Mouse (Mus musculus): Measurements from ENCODE around the gene Fcer1g.

Gene Fcer1g

DNA sequence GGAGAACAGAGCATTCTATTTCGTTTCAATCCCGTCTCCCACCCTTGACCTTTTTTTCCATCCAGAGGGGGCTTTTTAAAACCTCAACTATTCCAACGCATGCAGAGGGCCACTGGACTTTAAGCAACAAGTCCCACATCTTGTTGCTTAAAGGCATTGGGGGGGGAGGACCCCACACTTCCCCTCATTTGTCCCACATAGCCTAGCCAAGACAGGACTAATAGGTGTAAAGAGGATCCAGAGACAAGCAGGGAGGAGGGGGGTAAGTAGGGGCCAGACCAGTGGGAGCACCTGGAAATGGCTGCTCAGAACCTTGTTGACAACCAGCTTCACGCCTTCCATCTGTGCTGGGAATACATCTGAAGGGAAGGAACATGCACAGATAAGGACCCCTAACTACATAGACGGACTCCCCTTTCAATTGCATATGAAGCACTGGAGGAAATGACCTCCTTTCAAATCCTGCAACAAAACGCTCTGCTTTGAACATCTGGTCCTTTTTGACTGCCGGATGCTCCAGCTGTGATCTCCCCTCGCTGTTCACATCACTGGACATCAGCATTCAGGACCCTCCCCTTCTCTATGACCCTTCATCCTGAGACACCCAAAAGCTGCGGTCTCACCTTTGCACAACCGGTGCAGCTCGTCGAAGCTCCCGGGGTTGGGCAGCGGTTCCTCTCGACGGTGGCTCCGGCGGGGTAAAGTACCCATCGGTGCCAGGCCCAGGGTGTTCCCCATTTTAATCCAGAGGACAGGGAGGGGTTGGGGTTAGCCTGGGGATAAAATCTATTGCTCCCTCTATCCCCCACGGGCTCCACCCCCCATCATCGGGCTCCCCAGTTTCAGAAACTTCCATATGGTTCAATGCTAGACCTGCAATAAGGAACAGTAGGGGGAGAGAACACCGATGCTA, 12.6 kb downstream of the Fcer1g start:
- POLR2A ChIA-PET, result interaction anchor here in 3 of 4 experiments (0.6 to 3.4 kb wide), 49 partner anchors 8 to 525 kb away, joined by 3 to 24 read pairs (median 4); partner anchors contain the start of genes Cfap126 (in 3 of the 3), Pcp4l1 (in 3 of the 3), B4galt3 (in 2 of the 3) and Fcer1g (in 2 of the 3)
- CTCF ChIA-PET, result interaction anchor here (0.5 to 3.0 kb wide), 85 partner anchors 8 to 343 kb away, joined by 3 to 22 read pairs (median 4); partner anchors contain the start of genes Pcp4l1 (in 3 of the 4), B4galt3 (in 2 of the 4), Ndufs2 (in 2 of the 4) and Ppox (in 2 of the 4)

DNA sequence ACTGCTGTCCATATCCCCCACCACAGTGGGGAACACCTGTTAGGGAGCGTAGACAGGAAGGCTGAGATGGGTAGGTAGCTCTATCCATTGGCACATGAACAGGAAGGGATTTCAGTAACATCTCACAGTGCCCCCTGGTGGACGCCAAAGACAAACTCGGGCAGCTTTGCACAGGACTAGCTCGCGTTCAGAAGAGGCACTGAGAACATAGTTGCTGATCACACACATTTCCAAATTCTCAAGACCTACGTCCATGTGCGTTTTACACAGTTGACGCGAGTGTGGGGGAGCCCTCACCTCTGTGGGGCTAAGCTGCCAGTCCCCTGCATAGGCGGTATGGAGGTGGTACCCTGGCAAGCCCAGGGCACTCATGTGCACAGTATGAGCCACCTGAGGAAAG, 13.3 kb downstream of the Fcer1g start:
- ChIA-PET CTCF (interaction anchor here (0.5 to 3.0 kb wide), 92 partner anchors 8 to 325 kb away, joined by 3 to 22 read pairs (median 4); partner anchors contain the start of genes Pcp4l1 (in 3 of the 4), Ppox (in 3 of the 4), B4galt3 (in 2 of the 4) and Ndufs2 (in 2 of the 4)), POLR2A (interaction anchor here in 3 of 4 experiments (0.6 to 3.4 kb wide), 47 partner anchors 9 to 524 kb away, joined by 3 to 24 read pairs (median 4); partner anchors contain the start of genes Cfap126 (in 3 of the 3), Fcer1g (in 2 of the 3), Ndufs2 (in 2 of the 3) and Pcp4l1 (in 2 of the 3))

- ChIA-PET POLR2A (no interaction called here), CTCF (interaction anchor here in 1 of 4 experiments (0.6 kb wide), 1 partner anchor 47 kb away, joined by 3 read pairs; no protein-coding TSS in a partner anchor)
These were observed 17.8 kb downstream of the Fcer1g start for GRCm38 (mm10) chr1:171216241-171216955.

- POLR2A ChIA-PET, result interaction anchor here in 2 of 4 experiments (0.7 to 1.8 kb wide), 6 partner anchors 8 to 95 kb away, joined by 3 to 12 read pairs (median 3); partner anchors contain the start of genes Pcp4l1 (in 1 of the 2) and Tomm40l (in 1 of the 2)
- CTCF ChIA-PET, result interaction anchor here in 3 of 4 experiments (0.6 to 1.0 kb wide), 6 partner anchors 8 to 77 kb away, joined by 3 to 4 read pairs (median 3); partner anchors contain the start of genes Pcp4l1 (in 1 of the 3) and Tomm40l (in 1 of the 3)
These were observed 20.2 kb downstream of the Fcer1g start, which contains the start of gene Nr1i3 for GRCm38 (mm10) chr1:171213801-171214496. Gene Nr1i3, plus strand, starts transcription at chr1:171213970.

GRCm38 (mm10) chr1:171212854-171213253, 21.3 kb downstream of the Fcer1g start:
- POLR2A ChIA-PET, result interaction anchor here in 3 of 4 experiments (0.6 to 1.8 kb wide), 11 partner anchors 9 to 75 kb away, joined by 3 to 12 read pairs (median 3); partner anchors contain the start of genes B4galt3 (in 1 of the 3), Fcer1g (in 1 of the 3), Pcp4l1 (in 1 of the 3) and Tomm40l (in 1 of the 3)
- CTCF ChIA-PET, result interaction anchor here in 2 of 4 experiments (0.6 to 1.3 kb wide), 4 partner anchors 8 to 76 kb away, joined by 3 to 4 read pairs (median 3); partner anchors contain the start of genes Pcp4l1 (in 1 of the 2) and Tomm40l (in 1 of the 2)

DNA sequence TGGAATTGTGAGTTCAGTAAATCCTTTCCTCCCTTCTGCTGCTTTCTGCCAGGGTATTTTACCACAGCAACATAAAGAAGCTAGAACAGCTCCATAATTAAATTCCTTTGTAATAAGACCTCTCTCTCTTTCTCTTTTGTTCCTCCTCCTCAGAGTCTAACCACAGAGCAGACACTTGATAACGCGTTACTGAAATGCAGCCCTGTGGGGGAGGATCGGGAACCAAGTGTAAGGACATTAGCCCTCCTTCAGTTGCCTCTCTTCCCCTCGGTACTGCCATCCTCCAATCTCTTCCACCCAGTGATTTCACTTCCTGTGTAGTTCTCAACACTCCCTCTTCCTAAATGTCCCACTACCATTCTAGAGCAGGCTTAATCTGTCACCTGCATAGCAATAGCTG, 24.8 kb downstream of the Fcer1g start:
- POLR2A ChIA-PET, result interaction anchor here in 2 of 4 experiments (0.5 to 1.7 kb wide), 8 partner anchors 8 to 356 kb away, joined by 3 to 6 read pairs (median 3); partner anchors contain the start of genes B4galt3 (in 1 of the 2) and Pcp4l1 (in 1 of the 2)

GRCm38 (mm10) chr1:171205704-171206493, 28.3 kb downstream of the Fcer1g start:
- POLR2A ChIA-PET, result interaction anchor here in 2 of 4 experiments (0.9 to 1.4 kb wide), 3 partner anchors 12 to 15 kb away, joined by 3 to 6 read pairs (median 3); partner anchors contain the start of gene Tomm40l (in 1 of the 2)
- CTCF ChIA-PET, result interaction anchor here in 2 of 4 experiments (0.5 to 0.9 kb wide), 2 partner anchors 15 kb away, joined by 3 read pairs; no protein-coding TSS in a partner anchor

More for the DNA sequence above, 24.8 kb downstream of the Fcer1g start:
- CTCF ChIA-PET, result interaction anchor here in 1 of 4 experiments (1.6 kb wide), 1 partner anchor 11 kb away, joined by 5 read pairs; no protein-coding TSS in a partner anchor

- ChIA-PET CTCF (interaction anchor here in 2 of 4 experiments (0.6 to 0.7 kb wide), 2 partner anchors 38 to 42 kb away, joined by 3 to 15 read pairs; no protein-coding TSS in a partner anchor), POLR2A (interaction anchor here in 2 of 4 experiments (0.6 to 2.1 kb wide), 6 partner anchors 8 to 82 kb away, joined by 3 to 5 read pairs (median 3); partner anchors contain the start of gene Pcp4l1 (in 1 of the 2))
These were observed 29.9 kb downstream of the Fcer1g start for GRCm38 (mm10) chr1:171204249-171204644.

DNA sequence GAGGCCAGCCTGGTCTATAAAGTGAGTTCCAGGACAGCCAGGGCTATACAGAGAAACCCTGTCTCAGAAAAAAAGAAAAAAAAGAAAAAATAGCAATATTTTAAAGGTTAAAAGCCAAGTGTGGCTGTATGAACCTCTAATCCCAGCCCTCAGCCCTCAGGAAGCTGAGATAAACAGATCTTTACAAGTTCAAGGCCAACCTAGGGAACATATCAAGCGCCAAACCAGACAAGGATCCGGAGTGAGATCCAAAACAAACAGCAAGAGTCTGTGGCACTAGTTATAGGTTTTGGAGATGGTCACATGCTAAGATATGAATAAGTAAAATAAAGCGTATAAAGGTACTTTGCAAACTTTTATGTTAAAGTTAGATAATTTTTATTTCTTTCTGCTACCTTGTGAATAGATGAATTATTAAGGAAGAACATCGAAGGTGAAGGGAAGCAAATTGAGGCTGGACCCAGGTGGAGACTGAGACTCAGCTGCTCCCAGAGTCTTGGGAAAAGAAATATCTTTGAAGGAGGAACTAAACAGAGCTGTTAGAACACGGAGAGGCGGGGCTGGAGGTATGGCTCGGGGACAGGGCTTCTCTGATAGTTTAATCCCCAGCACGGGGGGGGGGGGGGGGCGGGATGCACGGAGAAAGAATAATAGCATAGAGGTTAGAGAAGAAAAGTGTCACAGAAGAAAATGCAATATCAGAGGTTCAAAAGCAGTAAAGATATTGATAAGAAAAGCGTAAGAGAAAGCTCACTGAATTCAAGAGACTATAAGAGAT, 30.5 kb downstream of the Fcer1g start:
- ChIA-PET POLR2A (interaction anchor here in 3 of 4 experiments (0.6 to 2.1 kb wide), 8 partner anchors 8 to 82 kb away, joined by 3 to 5 read pairs (median 3); partner anchors contain the start of gene Pcp4l1 (in 1 of the 3)), CTCF (interaction anchor here in 2 of 4 experiments (0.6 to 0.7 kb wide), 3 partner anchors 15 to 41 kb away, joined by 3 to 15 read pairs (median 8); no protein-coding TSS in a partner anchor)

DNA sequence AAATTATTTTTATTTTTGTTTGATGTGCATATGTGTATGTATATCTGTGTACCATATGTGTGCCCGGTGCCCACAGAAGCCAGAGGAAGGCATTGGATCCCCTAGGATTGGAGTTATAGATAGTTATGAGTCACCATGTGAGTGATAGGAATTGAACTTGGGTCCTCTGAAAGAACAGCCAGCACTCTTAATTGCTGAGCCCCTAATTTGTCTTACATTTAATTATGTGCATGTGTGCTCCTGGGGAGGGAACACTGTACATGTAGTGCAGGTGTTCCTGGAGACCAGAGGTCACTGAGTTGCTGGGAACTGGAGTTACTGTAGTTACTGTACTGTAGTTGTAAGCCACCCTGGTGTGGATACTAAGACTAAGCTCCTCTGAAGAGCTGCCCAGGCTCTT, 33.4 kb downstream of the Fcer1g start:
- POLR2A ChIA-PET, result no interaction called here

GRCm38 (mm10) chr1:171199532-171199931, 34.6 kb downstream of the Fcer1g start:
- POLR2A ChIA-PET, result interaction anchor here in 2 of 4 experiments (0.6 kb wide), 2 partner anchors 9 to 16 kb away, joined by 3 to 10 read pairs; no protein-coding TSS in a partner anchor
- CTCF ChIA-PET, result interaction anchor here in 1 of 4 experiments (0.6 kb wide), 1 partner anchor 88 kb away, joined by 3 read pairs; no protein-coding TSS in a partner anchor

More for the DNA sequence above, 33.4 kb downstream of the Fcer1g start:
- CTCF ChIA-PET, result interaction anchor here in 2 of 4 experiments (0.7 to 1.6 kb wide), 2 partner anchors 20 to 204 kb away, joined by 5 to 11 read pairs; no protein-coding TSS in a partner anchor

DNA sequence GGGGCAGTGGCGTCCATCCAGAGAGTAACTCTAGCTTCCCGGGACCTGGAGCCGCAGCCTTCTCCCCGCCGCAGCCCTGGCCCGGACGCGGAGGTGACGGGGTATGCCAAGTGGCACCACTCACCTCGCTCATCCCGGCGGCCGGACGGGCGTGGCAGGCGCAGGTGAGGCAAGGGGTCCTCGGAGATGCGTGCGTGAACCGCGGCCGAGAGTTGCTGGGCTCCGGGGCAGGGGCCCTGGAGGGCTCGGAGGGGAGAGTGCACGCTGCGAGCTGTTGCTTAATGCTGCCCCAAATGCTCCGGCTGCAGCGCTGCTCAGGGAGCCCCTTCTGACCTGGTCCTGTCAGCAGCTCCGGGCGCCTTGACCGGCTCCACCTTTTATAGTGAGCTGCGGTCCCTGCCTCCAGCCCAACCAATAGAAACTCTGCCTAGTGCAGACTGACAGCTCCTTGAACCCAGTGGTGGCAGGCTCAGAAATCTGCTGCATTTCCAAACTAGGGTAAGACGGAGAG, 38.2 kb downstream of the Fcer1g start, which contains the start of gene Pcp4l1:
Gene Pcp4l1 (minus strand): TSS at position 382 of the 511 bp plus-strand sequence.
- POLR2A ChIA-PET, result interaction anchor here (0.6 to 3.7 kb wide), 39 partner anchors 7 to 282 kb away, joined by 3 to 24 read pairs (median 4); partner anchors contain the start of genes Tomm40l (in 2 of the 4), B4galt3 (in 1 of the 4), Ndufs2 (in 1 of the 4) and Nr1i3 (in 1 of the 4)
- CTCF ChIA-PET, result interaction anchor here (0.6 to 2.6 kb wide), 14 partner anchors 12 to 179 kb away, joined by 3 to 22 read pairs (median 4); partner anchors contain the start of genes Ppox (in 1 of the 4) and Tomm40l (in 1 of the 4)

- POLR2A ChIA-PET, result interaction anchor here (0.6 to 3.7 kb wide), 26 partner anchors 9 to 282 kb away, joined by 3 to 24 read pairs (median 4); partner anchors contain the start of genes B4galt3 (in 1 of the 4), Nr1i3 (in 1 of the 4), Ppox (in 1 of the 4) and Tomm40l (in 1 of the 4)
- CTCF ChIA-PET, result interaction anchor here (0.6 to 2.6 kb wide), 9 partner anchors 13 to 76 kb away, joined by 3 to 22 read pairs (median 4); partner anchors contain the start of gene Tomm40l (in 1 of the 4)
These were observed 38.9 kb downstream of the Fcer1g start for GRCm38 (mm10) chr1:171195046-171195822.
